Mouse (Mus musculus) liver, embryonic 14.5 days (tissue): Measurements from ENCODE around the gene Megf6. TPM values are rescaled to one million over a fixed set of nuclear protein-coding genes. Genes with fewer than 3 reads are reported as not detected.

ENCODE experiments used
- ATAC-seq: fragments of 200-750 bp; cut with Nextera tagmentation; 2 replicates; pipeline ENCODE4 v1.8.0; 2017; ENCODE audit warnings: moderate number of reproducible peaks, mild to moderate bottlenecking, moderate library complexity; ENCODE audit not compliant: insufficient read depth
- DNase-seq, 3 experiments: peaks; one replicate each; pipeline ENCODE4 v3.0.0-alpha.2; 2012 to 2013; ENCODE audit warnings: low read depth in 3 of 3, low spot score in 3 of 3
- H3K27ac ChIP-seq: fragments of 300-500 bp; sonication (generic); 2 replicates; pipeline ENCODE4 v1.5.1; 2014; ENCODE audit warnings: moderate library complexity, mild to moderate bottlenecking, control low read depth, inconsistent platforms
- H3K27me3 ChIP-seq: fragments of 300-500 bp; sonication (generic); 2 replicates; pipeline ENCODE4 v1.6.1; 2014; ENCODE audit warnings: mild to moderate bottlenecking, low read length, moderate library complexity; ENCODE audit not compliant: control insufficient read depth, insufficient read depth
- H3K36me3 ChIP-seq: fragments of 300-500 bp; sonication (generic); replicated peaks from 2 replicates; pipeline ENCODE4 v1.6.1; 2014; ENCODE audit warnings: low read depth; ENCODE audit not compliant: control insufficient read depth, insufficient read depth
- H3K4me1 ChIP-seq, 2 experiments: fragments of 200-500 bp in 1 of 2; fragments of 300-500 bp in 1 of 2; sonication (generic) in 1 of 2; replicated peaks; 2 replicates each; pipeline ENCODE4 v1.6.1; 2012 to 2014; ENCODE audit warnings: antibody characterized with exemption in 1 of 2, inconsistent platforms in 1 of 2, low read length in 1 of 2; ENCODE audit not compliant: control insufficient read depth in 2 of 2, insufficient read depth in 2 of 2
- H3K4me2 ChIP-seq: fragments of 300-500 bp; sonication (generic); 2 replicates; pipeline ENCODE4 v1.6.1; 2014; ENCODE audit warnings: low read depth, mild to moderate bottlenecking, control low read depth, moderate library complexity
- H3K4me3 ChIP-seq, 2 experiments: fragments of 200-500 bp in 1 of 2; fragments of 300-500 bp in 1 of 2; sonication (generic) in 1 of 2; 2 replicates each; pipeline ENCODE4 v1.5.1; 2012 to 2014; ENCODE audit warnings: low read depth in 2 of 2, low read length in 2 of 2, mild to moderate bottlenecking in 2 of 2, control low read depth in 1 of 2, inconsistent platforms in 1 of 2, moderate library complexity in 1 of 2; ENCODE audit not compliant: insufficient read depth in 1 of 2
- H3K9ac ChIP-seq: fragments of 300-500 bp; sonication (generic); replicated peaks from 2 replicates; pipeline ENCODE4 v1.6.1; 2014; ENCODE audit warnings: mild to moderate bottlenecking, control low read depth, moderate library complexity
- H3K9me3 ChIP-seq: fragments of 300-500 bp; sonication (generic); 2 replicates; pipeline ENCODE4 v1.6.1; 2016; ENCODE audit warnings: low read length, mixed read lengths; ENCODE audit not compliant: control insufficient read depth
- CTCF ChIP-seq: IDR thresholded peaks from 2 replicates; pipeline ENCODE4 v1.5.1; 2016; ENCODE audit warnings: antibody characterized with exemption, low read depth, control low read depth
- EP300 ChIP-seq: IDR thresholded peaks from 2 replicates; pipeline ENCODE4 v1.6.1; 2016; ENCODE audit warnings: antibody characterized with exemption, low read depth
- WGBS: fragments of 180-500 bp; shearing (Covaris S2); extraction: QIAGEN DNeasy Blood & Tissue Kit; methylation state at CpG from one replicate; pipeline ENCODE4 v1.1.7; 2014; ENCODE audit not compliant: insufficient replicate concordance; 5-methylcytosine and 5-hydroxymethylcytosine counted together
- polyA plus RNA-seq, 2 experiments: library from polyadenylated mRNA; depleted of rRNA in 1 of 2; stranded (reverse) in 1 of 2; unstranded in 1 of 2; fragments of >200 nt; fragmentation: Nextera tagmentation in 1 of 2; extraction: Ambion mirVana in 1 of 2; gene quantifications; 2 replicates each; pipeline versions ENCODE4 v1.2.1 to v1.2.3; 2012 to 2014

Megf6 gene
- polyA plus RNA-seq, 2 experiments, result 0.77 to 1.0 TPM

DNA sequence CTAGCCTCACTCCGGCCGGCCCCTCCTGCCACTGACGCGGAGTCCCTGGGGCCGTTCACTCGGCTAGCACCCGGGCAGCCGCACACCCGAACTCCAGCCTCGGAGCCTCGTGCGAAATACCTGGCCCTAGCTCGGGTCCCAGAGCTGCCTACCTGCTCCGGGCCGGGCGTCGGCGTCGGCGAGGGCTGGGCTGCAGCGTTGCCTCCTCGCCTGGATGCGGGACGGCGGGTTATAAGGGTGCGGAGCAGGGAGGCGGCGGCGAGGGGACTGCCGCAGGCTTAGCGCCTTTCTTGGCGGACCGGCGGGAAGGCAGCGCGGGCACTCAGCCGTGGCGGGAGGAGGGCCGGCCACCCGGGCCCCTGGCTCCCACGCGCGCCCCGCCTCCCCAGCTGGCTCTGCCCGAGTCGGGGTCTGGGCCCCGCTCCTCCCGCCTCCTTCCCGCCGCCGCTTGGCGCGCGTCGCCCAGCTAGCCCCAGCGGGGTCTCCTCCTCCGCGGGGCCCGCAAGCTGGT lies 30.8 kb upstream of the Megf6 start:
- no peaks in the 10 kb centered on the region for H3K36me3 ChIP-seq
- H3K27me3 ChIP-seq, result peaks cover 58% of the 10 kb centered on the region
- no peak overlapping the region for H3K27ac ChIP-seq
- H3K4me1 ChIP-seq, result peaks cover 8 to 9% of the 10 kb centered on the region in 2 experiments
- no peak for ATAC-seq
- no peak for DNase-seq
- H3K4me3 ChIP-seq, result peak overlapping the region in 1 of 2 experiments; percentile 38; a peak in 2 of 4 replicates
- no peak for TF ChIP-seq CTCF
- no peak for TF ChIP-seq EP300
- H3K4me2 ChIP-seq, result peak overlapping the region; percentile 45
- 2% methylated on average over 36 of the region's 59 CpGs for WGBS
- no peaks in the 10 kb centered on the region for H3K9me3 ChIP-seq
- no peak overlapping the region for H3K9ac ChIP-seq

DNA sequence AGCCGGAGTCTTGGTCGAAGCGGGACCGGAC lies 30.5 kb upstream of the Megf6 start, which contains the start of gene Trp73:
Gene Trp73 (minus strand): TSS at position 27 of the 31 bp plus-strand sequence.
- WGBS, result 0% methylated on average over 4 of the region's 4 CpGs
- no peak for ATAC-seq

DNA sequence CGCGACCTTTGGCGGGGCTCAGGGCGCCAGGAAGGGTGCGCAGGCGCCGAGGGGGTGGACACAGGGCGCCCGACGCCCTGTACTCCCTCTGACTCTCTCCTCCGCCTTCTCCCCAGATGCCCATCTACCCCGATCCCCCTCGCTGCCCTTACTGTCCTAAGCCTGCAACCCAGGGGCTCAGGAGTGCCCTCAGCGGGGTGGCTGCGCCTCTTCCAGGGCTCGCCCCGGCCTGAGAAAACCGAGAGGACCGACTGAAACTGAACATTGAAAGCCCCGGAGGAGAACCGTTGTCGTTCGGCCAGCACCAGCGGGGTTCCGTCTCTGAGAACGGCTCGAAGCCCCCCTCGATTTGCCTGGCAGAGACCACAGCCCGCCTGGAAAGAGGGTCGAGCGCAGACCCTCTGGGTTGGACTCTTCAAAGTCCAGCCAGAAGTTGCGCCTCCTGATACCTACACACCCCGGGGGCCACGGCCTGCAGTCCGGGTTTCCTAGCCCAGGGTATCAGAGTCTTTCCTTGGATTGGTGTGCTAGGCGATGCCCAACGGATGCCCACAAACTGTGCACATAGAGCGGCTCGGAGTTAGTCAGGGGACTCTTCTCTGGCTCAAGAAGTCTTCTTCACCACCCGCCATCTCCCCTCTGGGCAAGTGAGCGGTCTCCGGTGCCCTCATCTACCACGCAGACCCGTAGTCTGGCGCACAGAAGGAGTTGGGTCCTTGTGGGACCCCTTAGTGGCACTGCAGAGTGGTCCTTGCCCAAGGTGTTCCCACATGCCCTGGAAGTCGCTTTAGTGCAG lies 30.1 kb upstream of the Megf6 start:
- Histone ChIP-seq H3K9me3 (no peaks in the 10 kb centered on the region), H3K4me1 (peaks cover 8 to 9% of the 10 kb centered on the region in 2 experiments), H3K36me3 (no peaks in the 10 kb centered on the region), H3K4me2 (peak overlapping the region; percentile 45), H3K27me3 (peaks cover 56% of the 10 kb centered on the region), H3K27ac (no peak overlapping the region), H3K4me3 (peak overlapping the region in 1 of 2 experiments; percentile 38; a peak in 2 of 4 replicates), H3K9ac (no peak overlapping the region)
- DNase-seq (no peak), ATAC-seq (no peak)
- 3% methylated on average over 42 of the region's 46 CpGs for WGBS
- TF ChIP-seq CTCF (no peak), EP300 (no peak)

More for the DNA sequence above, 30.5 kb upstream of the Megf6 start, which contains the start of gene Trp73:
- no peak for DNase-seq
- no peak for TF ChIP-seq CTCF
- no peak for TF ChIP-seq EP300
- Histone ChIP-seq H3K9ac (no peak within 1 kb of the TSS), H3K27me3 (peaks cover 58% of the 10 kb centered on the region), H3K4me3 (peak within 1 kb of the TSS in 1 of 2 experiments; percentile 38; a peak in 2 of 4 replicates), H3K27ac (no peak within 1 kb of the TSS), H3K9me3 (no peaks in the 10 kb centered on the region), H3K36me3 (no peaks in the 10 kb centered on the region), H3K4me1 (peaks cover 8 to 9% of the 10 kb centered on the region in 2 experiments), H3K4me2 (peak within 1 kb of the TSS; percentile 45)

DNA sequence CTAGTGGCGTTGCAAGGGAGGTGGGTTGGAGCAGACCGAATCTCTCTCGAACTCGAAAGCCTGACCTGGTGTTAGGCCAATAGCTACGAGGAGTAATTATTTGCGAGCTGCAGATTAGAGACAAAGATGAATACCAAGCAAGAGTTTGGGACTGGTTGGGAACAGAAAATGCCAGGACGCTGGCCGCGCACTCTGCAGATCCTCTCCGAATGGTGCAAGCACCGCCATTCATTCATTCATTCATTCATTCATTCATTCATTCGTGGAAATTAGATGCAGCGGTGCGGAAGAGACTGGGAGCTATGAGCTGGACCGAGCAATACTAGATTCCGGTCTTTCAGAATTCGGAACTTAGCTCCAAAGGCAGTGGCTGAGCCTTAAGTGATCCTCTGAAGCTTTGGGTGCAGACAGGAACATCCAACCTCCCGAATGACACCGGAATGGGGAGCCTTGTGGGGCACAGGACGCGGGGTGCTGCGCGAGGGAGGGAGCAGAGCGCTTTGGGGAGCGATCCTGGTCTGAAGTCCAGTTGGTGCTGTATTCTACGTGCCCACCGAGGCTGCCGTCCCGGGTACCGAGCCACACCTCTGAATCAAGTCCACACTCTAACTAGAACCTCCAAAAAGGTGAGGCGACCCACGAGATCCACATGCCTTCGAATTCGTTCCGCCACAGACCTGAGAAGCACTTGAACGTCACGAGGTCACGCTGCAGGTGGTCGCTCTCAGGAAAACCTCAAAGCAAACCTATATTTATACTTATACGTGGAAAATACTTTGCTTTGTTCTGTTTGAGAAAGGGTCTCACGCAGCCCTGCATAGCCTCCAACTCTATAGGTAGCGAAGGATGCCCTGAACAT lies 29.3 kb upstream of the Megf6 start:
- no peak for DNase-seq
- WGBS, result 3% methylated on average over 42 of the region's 42 CpGs
- H3K27me3 ChIP-seq, result peaks cover 55% of the 10 kb centered on the region

More for the DNA sequence above, 29.3 kb upstream of the Megf6 start:
- peak overlapping the region in 1 of 2 experiments; percentile 82; a peak in 2 of 4 replicates for H3K4me3 ChIP-seq
- H3K4me1 ChIP-seq, result peaks cover 8 to 9% of the 10 kb centered on the region in 2 experiments
- TF ChIP-seq CTCF, result no peak
- TF ChIP-seq EP300, result no peak
- H3K9me3 ChIP-seq, result no peaks in the 10 kb centered on the region
- peak overlapping the region; percentile 77 for H3K4me2 ChIP-seq
- H3K27ac ChIP-seq, result no peak overlapping the region
- H3K9ac ChIP-seq, result no peak overlapping the region
- ATAC-seq, result no peak
- peaks cover 3% of the 10 kb centered on the region; the same call in 1 of the 2 replicates for H3K36me3 ChIP-seq
